Mouse (Mus musculus): Measurements from ENCODE around the gene Nos1. TPM values are rescaled to one million over a fixed set of nuclear protein-coding genes. Genes with fewer than 3 reads are reported as not detected.

The Nos1 gene
- 3.0 and 4.0 TPM in 2 replicates for polyA plus RNA-seq (2014; fragmentation: Nextera tagmentation; extraction: Ambion mirVana)

- 0 out of 2 replicates have a peak, but pooled peaks have one; percentile 27 for ATAC-seq (ENCODE audit: low FRiP score)
- H3K36me3 ChIP-seq (replicated peaks; ENCODE audit: control insufficient read depth, insufficient read depth): no peaks in the 10 kb centered on the region
- no peaks in the 10 kb centered on the region for H3K4me1 ChIP-seq (replicated peaks; ENCODE audit: control insufficient read depth, insufficient read depth, low read length)
- 29% methylated on average over 9 of the region's 10 CpGs for WGBS
- H3K9me3 ChIP-seq (ENCODE audit: control insufficient read depth, low read length): no peaks in the 10 kb centered on the region
- H3K4me3 ChIP-seq (replicated peaks; ENCODE audit: low read length): no peak within 1 kb of the TSS
- DNase-seq (ENCODE audit: low spot score): no peak
- no peaks in the 10 kb centered on the region for H3K27me3 ChIP-seq (ENCODE audit: control insufficient read depth, insufficient read depth, low read length)
- no peak within 1 kb of the TSS for H3K4me2 ChIP-seq (replicated peaks)
- no peak within 1 kb of the TSS for H3K9ac ChIP-seq
- no peak within 1 kb of the TSS for H3K27ac ChIP-seq
Observed at GRCm38 (mm10) chr5:117780681-117781080, at the start of gene Nos1. Gene Nos1 (plus strand): TSS chr5:117781032.

- DNase-seq (ENCODE audit: low spot score) (no peak), ATAC-seq (ENCODE audit: low FRiP score) (no peak)
- 55% methylated on average over 6 of the region's 6 CpGs for WGBS
- Histone ChIP-seq H3K36me3 (replicated peaks; ENCODE audit: control insufficient read depth, insufficient read depth) (no peaks in the 10 kb centered on the region), H3K4me2 (replicated peaks) (no peak overlapping the region), H3K4me1 (replicated peaks; ENCODE audit: control insufficient read depth, insufficient read depth, low read length) (no peaks in the 10 kb centered on the region), H3K27ac (no peak overlapping the region), H3K9me3 (ENCODE audit: control insufficient read depth, low read length) (no peaks in the 10 kb centered on the region), H3K27me3 (ENCODE audit: control insufficient read depth, insufficient read depth, low read length) (no peaks in the 10 kb centered on the region), H3K9ac (no peak overlapping the region), H3K4me3 (replicated peaks; ENCODE audit: low read length) (no peak overlapping the region)
Observed at GRCm38 (mm10) chr5:117731311-117731710, 49.5 kb upstream of the Nos1 start.

- no peak overlapping the region for H3K4me2 ChIP-seq (replicated peaks)
- 83% methylated on average over 11 of the region's 11 CpGs for WGBS
Observed at GRCm38 (mm10) chr5:117744654-117745178, 36.1 kb upstream of the Nos1 start.

DNA sequence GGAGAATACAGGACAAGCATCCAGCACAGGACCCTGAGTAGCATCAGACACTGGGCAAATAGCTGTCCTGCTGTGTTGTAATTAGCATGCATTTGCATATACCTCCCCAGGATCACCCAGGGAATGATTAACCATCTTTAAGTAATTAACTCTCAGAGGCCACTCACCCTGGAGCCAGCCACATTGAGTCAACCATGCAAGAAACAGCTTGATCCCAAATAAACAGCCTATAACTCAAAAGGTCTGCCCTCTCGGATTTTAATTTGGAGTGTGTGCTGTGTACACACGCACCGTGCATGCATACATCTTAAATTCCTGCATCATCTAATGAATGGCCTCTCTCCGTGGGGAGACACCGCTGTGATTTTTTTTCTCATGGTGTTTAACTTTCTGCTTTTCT lies 31.5 kb upstream of the Nos1 start:
- H3K4me1 ChIP-seq (replicated peaks; ENCODE audit: control insufficient read depth, insufficient read depth, low read length): peaks cover 10% of the 10 kb centered on the region; the same call in 1 of the 2 replicates
- H3K36me3 ChIP-seq (replicated peaks; ENCODE audit: control insufficient read depth, insufficient read depth): no peaks in the 10 kb centered on the region
- H3K9me3 ChIP-seq (ENCODE audit: control insufficient read depth, low read length): no peaks in the 10 kb centered on the region
- H3K4me3 ChIP-seq (replicated peaks; ENCODE audit: low read length): no peak overlapping the region
- H3K27me3 ChIP-seq (ENCODE audit: control insufficient read depth, insufficient read depth, low read length): no peaks in the 10 kb centered on the region
- H3K4me2 ChIP-seq (replicated peaks): no peak overlapping the region
- no peak overlapping the region for H3K9ac ChIP-seq
- 18% methylated on average over 5 of the region's 5 CpGs for WGBS
- H3K27ac ChIP-seq: no peak overlapping the region
- ATAC-seq (ENCODE audit: low FRiP score) (peak; percentile 34; the same call in 1 of the 2 replicates), DNase-seq (ENCODE audit: low spot score) (no peak)

More at GRCm38 (mm10) chr5:117744654-117745178, 36.1 kb upstream of the Nos1 start:
- Histone ChIP-seq H3K4me1 (replicated peaks; ENCODE audit: control insufficient read depth, insufficient read depth, low read length) (peaks cover 8% of the 10 kb centered on the region; the same call in 1 of the 2 replicates), H3K36me3 (replicated peaks; ENCODE audit: control insufficient read depth, insufficient read depth) (no peaks in the 10 kb centered on the region), H3K4me3 (replicated peaks; ENCODE audit: low read length) (no peak overlapping the region), H3K27ac (no peak overlapping the region), H3K9me3 (ENCODE audit: control insufficient read depth, low read length) (no peaks in the 10 kb centered on the region), H3K27me3 (ENCODE audit: control insufficient read depth, insufficient read depth, low read length) (no peaks in the 10 kb centered on the region), H3K9ac (no peak overlapping the region)
- ATAC-seq (ENCODE audit: low FRiP score) (no peak), DNase-seq (ENCODE audit: low spot score) (no peak)

GRCm38 (mm10) chr5:117757696-117758482 lies 22.9 kb upstream of the Nos1 start:
- Histone ChIP-seq H3K9ac (no peak overlapping the region), H3K4me3 (replicated peaks; ENCODE audit: low read length) (no peak overlapping the region), H3K4me1 (replicated peaks; ENCODE audit: control insufficient read depth, insufficient read depth, low read length) (no peaks in the 10 kb centered on the region; the same call in 1 of the 2 replicates), H3K36me3 (replicated peaks; ENCODE audit: control insufficient read depth, insufficient read depth) (peaks cover 17% of the 10 kb centered on the region), H3K4me2 (replicated peaks) (no peak overlapping the region), H3K27ac (no peak overlapping the region), H3K9me3 (ENCODE audit: control insufficient read depth, low read length) (0 out of 2 replicates have a peak, but pooled peaks cover 3% of the 10 kb centered on the region), H3K27me3 (ENCODE audit: control insufficient read depth, insufficient read depth, low read length) (no peaks in the 10 kb centered on the region)
- ATAC-seq (ENCODE audit: low FRiP score) (no peak), DNase-seq (ENCODE audit: low spot score) (no peak)
- WGBS: 26% methylated on average over 12 of the region's 12 CpGs

- H3K36me3 ChIP-seq (replicated peaks; ENCODE audit: control insufficient read depth, insufficient read depth): peaks cover 36% of the 10 kb centered on the region
- no peak overlapping the region for H3K27ac ChIP-seq
- 0 out of 2 replicates have a peak, but pooled peaks cover 3% of the 10 kb centered on the region for H3K9me3 ChIP-seq (ENCODE audit: control insufficient read depth, low read length)
- no peaks in the 10 kb centered on the region for H3K4me1 ChIP-seq (replicated peaks; ENCODE audit: control insufficient read depth, insufficient read depth, low read length)
- WGBS: 74% methylated on average over 9 of the region's 9 CpGs
- H3K4me3 ChIP-seq (replicated peaks; ENCODE audit: low read length): no peak overlapping the region
- H3K9ac ChIP-seq: no peak overlapping the region
- no peak for DNase-seq (ENCODE audit: low spot score)
- no peaks in the 10 kb centered on the region for H3K27me3 ChIP-seq (ENCODE audit: control insufficient read depth, insufficient read depth, low read length)
- no peak for ATAC-seq (ENCODE audit: low FRiP score)
- no peak overlapping the region for H3K4me2 ChIP-seq (replicated peaks)
Observed at GRCm38 (mm10) chr5:117761181-117761832, 19.5 kb upstream of the Nos1 start.

- Histone ChIP-seq H3K4me3 (replicated peaks; ENCODE audit: low read length) (no peak overlapping the region), H3K4me1 (replicated peaks; ENCODE audit: control insufficient read depth, insufficient read depth, low read length) (no peaks in the 10 kb centered on the region), H3K27me3 (ENCODE audit: control insufficient read depth, insufficient read depth, low read length) (no peaks in the 10 kb centered on the region), H3K36me3 (replicated peaks; ENCODE audit: control insufficient read depth, insufficient read depth) (peaks cover 36% of the 10 kb centered on the region), H3K9me3 (ENCODE audit: control insufficient read depth, low read length) (0 out of 2 replicates have a peak, but pooled peaks cover 3% of the 10 kb centered on the region), H3K9ac (no peak overlapping the region), H3K4me2 (replicated peaks) (no peak overlapping the region), H3K27ac (no peak overlapping the region)
- 77% methylated on average over 9 of the region's 9 CpGs for WGBS
- no peak for ATAC-seq (ENCODE audit: low FRiP score)
- DNase-seq (ENCODE audit: low spot score): no peak
Observed at GRCm38 (mm10) chr5:117764496-117764895, 16.3 kb upstream of the Nos1 start.

- H3K36me3 ChIP-seq (replicated peaks; ENCODE audit: control insufficient read depth, insufficient read depth): no peaks in the 10 kb centered on the region
- H3K9me3 ChIP-seq (ENCODE audit: control insufficient read depth, low read length): no peaks in the 10 kb centered on the region
- no peak overlapping the region for H3K9ac ChIP-seq
- no peak overlapping the region for H3K4me3 ChIP-seq (replicated peaks; ENCODE audit: low read length)
- WGBS: 62% methylated on average over 11 of the region's 11 CpGs
- H3K27ac ChIP-seq: no peak overlapping the region
- no peak for DNase-seq (ENCODE audit: low spot score)
- no peaks in the 10 kb centered on the region for H3K4me1 ChIP-seq (replicated peaks; ENCODE audit: control insufficient read depth, insufficient read depth, low read length)
- H3K27me3 ChIP-seq (ENCODE audit: control insufficient read depth, insufficient read depth, low read length): no peaks in the 10 kb centered on the region
- H3K4me2 ChIP-seq (replicated peaks): no peak overlapping the region
- ATAC-seq (ENCODE audit: low FRiP score): no peak
Observed at GRCm38 (mm10) chr5:117779175-117779574, 1.7 kb upstream of the Nos1 start.

- 60% methylated on average over 6 of the region's 6 CpGs for WGBS
Observed at GRCm38 (mm10) chr5:117781178-117781577, 346 bp downstream of the Nos1 start.

More at GRCm38 (mm10) chr5:117781178-117781577, 346 bp downstream of the Nos1 start:
- Histone ChIP-seq H3K9me3 (ENCODE audit: control insufficient read depth, low read length) (no peaks in the 10 kb centered on the region), H3K27me3 (ENCODE audit: control insufficient read depth, insufficient read depth, low read length) (no peaks in the 10 kb centered on the region), H3K27ac (no peak overlapping the region), H3K4me3 (replicated peaks; ENCODE audit: low read length) (no peak overlapping the region), H3K4me1 (replicated peaks; ENCODE audit: control insufficient read depth, insufficient read depth, low read length) (no peaks in the 10 kb centered on the region), H3K9ac (no peak overlapping the region), H3K4me2 (replicated peaks) (no peak overlapping the region), H3K36me3 (replicated peaks; ENCODE audit: control insufficient read depth, insufficient read depth) (no peaks in the 10 kb centered on the region)
- ATAC-seq (ENCODE audit: low FRiP score): no peak
- DNase-seq (ENCODE audit: low spot score): no peak

Measured in hindbrain, embryonic 14.5 days (tissue).